Comparison of ENCODE assay signal across 26 mouse cellular contexts in the genomic region with DNA sequence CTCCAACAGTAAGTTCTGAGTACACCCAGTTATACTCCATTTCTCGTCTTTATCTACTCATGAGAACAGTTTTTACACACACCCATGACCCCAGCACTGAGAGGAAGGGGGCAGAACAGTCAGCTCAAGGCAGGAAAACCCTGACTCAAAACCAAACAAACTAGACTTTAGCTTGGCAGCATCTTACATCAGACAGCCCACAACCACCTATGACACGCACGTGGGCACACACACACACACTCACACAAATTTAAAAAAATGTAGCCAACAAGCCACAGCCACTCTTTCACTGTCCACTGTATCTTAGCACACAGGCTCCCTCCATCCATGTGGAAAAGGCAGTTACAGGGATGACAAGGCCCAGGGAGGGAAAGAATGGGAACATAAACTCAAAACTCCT. TPM values are rescaled to one million over a fixed set of nuclear protein-coding genes. Genes with fewer than 3 reads are reported as not detected.
"Had no signal": no experiment of that assay in that cellular context is flagged by ENCODE, and none has a peak within 500 bp of the region (broad histone marks: within the 10 kb centered on the region; RNA-seq: fewer than 3 reads in every experiment).

No protein-coding gene starts in this region.

- H3K9me3 ChIP-seq: lung, embryonic 15.5 days; megakaryocyte, embryonic 14.5 days; midbrain, embryonic 13.5 days; midbrain, embryonic 15.5 days; neural tube, embryonic 12.5 days had no signal

- H3K9ac ChIP-seq: lung, embryonic 15.5 days; midbrain, embryonic 13.5 days; midbrain, embryonic 15.5 days; neural tube, embryonic 12.5 days had no signal

- H3K27me3 ChIP-seq: lung, embryonic 15.5 days; megakaryocyte, embryonic 14.5 days; midbrain, embryonic 13.5 days; midbrain, embryonic 15.5 days; neural tube, embryonic 12.5 days had no signal

- H3K4me3 ChIP-seq: lung, embryonic 15.5 days; megakaryocyte, embryonic 14.5 days; midbrain, embryonic 13.5 days; midbrain, embryonic 15.5 days; neural tube, embryonic 12.5 days had no signal

- ATAC-seq: lung, postnatal 0 days; midbrain, embryonic 13.5 days; midbrain, embryonic 15.5 days had no signal

- H3K27ac ChIP-seq: lung, embryonic 15.5 days; macrophage; midbrain, embryonic 13.5 days; midbrain, embryonic 15.5 days; neural tube, embryonic 12.5 days had no signal

- H3K4me1 ChIP-seq: lung, embryonic 15.5 days; midbrain, embryonic 13.5 days; midbrain, embryonic 15.5 days; neural tube, embryonic 12.5 days had no signal

- DNase-seq: lung, adult 2 months; lung, postnatal 14 days; lung, postnatal 36 days; right cerebral cortex, postnatal 14 days; right cerebral cortex, postnatal 4 days; spleen, adult 18-20 months; thymus, adult 18-20 months; thymus, postnatal 14 days; thymus, postnatal 36 days had no signal

- H3K4me2 ChIP-seq: lung, embryonic 15.5 days; midbrain, embryonic 11.5 days; midbrain, embryonic 13.5 days; midbrain, embryonic 15.5 days; neural tube, embryonic 12.5 days had no signal

RNA-seq across cellular contexts. Expression of gene Tspan10, which starts 15.7 kb away (rescaled TPM):
- total RNA-seq: megakaryocyte progenitor cell, adult 5-6 weeks; monocyte, adult 5-6 weeks; neutrophil, adult 5-6 weeks had no signal
- polyA plus RNA-seq: liver, embryonic 16.5 days; lung, embryonic 15.5 days; lung, postnatal 0 days; midbrain, embryonic 11.5 days; midbrain, embryonic 13.5 days; midbrain, embryonic 15.5 days; midbrain, postnatal 0 days; neural tube, embryonic 14.5 days; stomach, embryonic 14.5 days; stomach, embryonic 16.5 days had no signal

RNA-seq across cellular contexts. Expression of gene Pde6g, which starts 26.6 kb away (rescaled TPM):
- total RNA-seq: midbrain, postnatal 0 days; monocyte, adult 5-6 weeks; neutrophil, adult 5-6 weeks had no signal
- polyA plus RNA-seq: lung, postnatal 0 days; macrophage; stomach, embryonic 14.5 days; thymus, postnatal 0 days had no signal
